Mouse (Mus musculus): ENCODE data around the gene Hus1b. TPM values are rescaled to one million over a fixed set of nuclear protein-coding genes. Genes with fewer than 3 reads are reported as not detected.

Hus1b gene
- 0.13 TPM in 1 of 2 replicates, not detected in the other for polyA plus RNA-seq (2012; rRNA removed)

GRCm38 (mm10) chr13:30947540-30947939 is at the start of gene Hus1b:
TSS of gene Hus1b (minus strand) at chr13:30947759.

GRCm38 (mm10) chr13:30973501-30974246 is 26.1 kb upstream of the Hus1b start, which contains the start of the genes Exoc2 and Gm5447:
TSS of gene Exoc2 (minus strand) at chr13:30974093.
TSS of gene Gm5447 (plus strand) at chr13:30974204.

Other genes starting within 250 kb of the Hus1b start
- 2.7 and 2.8 TPM in 2 replicates for gene Irf4, start 198.5 kb downstream of the Hus1b start, polyA plus RNA-seq (2012; rRNA removed)
- gene Exoc2, start 26.3 kb upstream of the Hus1b start, polyA plus RNA-seq (2012; rRNA removed) = 5.7 and 5.9 TPM in 2 replicates
- gene Gm5447, start 26.4 kb upstream of the Hus1b start, polyA plus RNA-seq (2012; rRNA removed) = not detected in 2 replicates